Mouse (Mus musculus): ENCODE data around the gene Cth. TPM values are rescaled to one million over a fixed set of nuclear protein-coding genes. Genes with fewer than 3 reads are reported as not detected.
A peak's percentile ranks its signal among the peaks of the same experiment; 100 is the strongest.

Gene Cth
- polyA plus RNA-seq, 2 experiments from 2014 or later, result not detected

DNA sequence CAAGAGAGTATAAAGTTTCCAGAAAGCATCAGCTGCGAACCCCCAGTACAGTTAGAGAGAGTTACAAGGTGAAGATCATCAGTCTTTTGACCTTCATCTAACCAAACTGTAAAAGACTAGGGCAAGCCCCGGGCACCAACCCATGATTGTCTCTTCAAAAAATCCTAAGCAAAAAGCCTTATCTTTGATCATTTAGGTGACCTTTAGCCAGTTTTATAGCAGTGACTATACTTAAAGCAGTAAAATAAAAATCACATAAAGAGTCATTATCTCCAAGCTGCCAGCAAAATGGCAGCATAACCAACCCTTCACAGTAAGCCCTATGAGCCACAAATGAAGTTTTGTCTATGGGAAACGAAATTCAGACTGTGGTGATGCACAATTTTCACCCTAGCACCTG lies 14.6 kb downstream of the Cth start:
- no peak for ATAC-seq

DNA sequence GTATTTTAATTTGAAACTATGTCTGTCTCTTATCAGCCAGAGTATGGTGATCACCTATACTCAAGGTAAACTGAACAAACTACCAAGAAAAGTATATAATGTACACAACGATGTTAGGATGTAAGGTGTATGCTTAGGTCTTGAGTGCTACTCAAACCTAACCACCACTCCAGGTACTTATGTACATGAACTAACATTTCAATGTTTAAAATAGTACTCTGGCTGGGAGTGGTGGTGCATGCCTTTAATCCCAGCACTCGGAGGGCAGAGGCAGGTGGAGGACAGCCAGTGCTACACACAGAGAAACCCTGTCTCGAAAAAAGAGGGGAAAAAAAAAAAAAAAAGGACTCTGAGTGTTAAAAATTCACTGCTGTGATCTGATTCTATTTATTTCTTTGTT lies 16.7 kb downstream of the Cth start:
- no peak for ATAC-seq

DNA sequence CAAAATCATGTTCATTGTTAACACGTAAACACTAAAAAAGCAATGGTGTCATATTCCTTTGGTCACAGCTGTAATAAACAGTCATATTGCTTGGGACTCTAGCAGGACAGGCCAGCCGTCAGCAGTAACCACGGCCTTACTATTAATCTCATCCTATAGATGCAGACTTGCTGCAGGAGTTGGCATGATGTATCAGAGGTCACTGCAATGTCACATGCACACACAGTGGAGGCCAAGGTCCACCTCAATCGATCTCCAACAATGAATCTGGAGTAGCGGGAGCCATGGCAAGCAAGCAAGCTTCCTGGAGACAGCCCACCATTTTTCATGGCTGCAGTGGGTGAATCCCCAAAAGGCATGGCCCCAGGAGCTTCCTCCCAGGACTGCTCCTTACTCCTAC lies 23.2 kb downstream of the Cth start:
- ATAC-seq, result no peak

DNA sequence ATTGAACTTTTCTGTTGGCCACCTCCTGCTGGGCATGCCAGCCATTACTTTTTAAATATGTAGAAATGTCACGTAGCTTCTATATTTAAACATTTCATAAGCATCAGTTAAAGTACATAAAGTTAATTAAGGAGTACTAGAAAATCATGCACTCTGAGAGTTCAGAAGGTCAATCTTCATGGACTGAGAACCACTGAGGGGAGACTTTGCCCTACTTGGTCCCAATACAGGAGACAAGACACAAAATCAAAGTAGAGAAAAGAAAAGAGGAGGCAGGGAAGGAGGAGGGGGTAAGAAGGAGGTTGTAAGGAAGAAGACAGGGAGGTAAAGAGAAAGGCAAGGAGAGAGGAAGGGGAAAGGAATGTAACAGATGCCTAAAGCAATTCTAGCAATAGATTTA lies 24.9 kb downstream of the Cth start:
- ATAC-seq, result no peak

DNA sequence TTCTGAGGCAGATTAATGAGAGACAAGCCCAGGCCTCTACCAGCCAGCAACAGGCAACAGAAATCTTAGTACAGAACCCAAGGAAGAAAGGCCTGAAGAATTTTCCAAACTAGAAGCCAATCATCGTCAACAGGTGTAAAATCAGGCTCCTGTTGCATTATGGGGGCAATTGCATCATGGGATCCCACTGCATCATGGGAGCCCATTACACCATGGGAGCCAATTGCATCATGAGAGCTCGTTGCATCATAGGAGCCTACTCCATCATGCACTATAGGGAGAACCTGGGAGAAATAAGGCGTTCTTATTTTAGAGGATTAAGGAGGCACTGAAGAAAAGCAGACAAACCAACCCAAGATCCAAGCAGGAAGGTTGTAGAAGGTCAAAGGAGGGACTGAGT lies 27.2 kb downstream of the Cth start:
- no peak for ATAC-seq

DNA sequence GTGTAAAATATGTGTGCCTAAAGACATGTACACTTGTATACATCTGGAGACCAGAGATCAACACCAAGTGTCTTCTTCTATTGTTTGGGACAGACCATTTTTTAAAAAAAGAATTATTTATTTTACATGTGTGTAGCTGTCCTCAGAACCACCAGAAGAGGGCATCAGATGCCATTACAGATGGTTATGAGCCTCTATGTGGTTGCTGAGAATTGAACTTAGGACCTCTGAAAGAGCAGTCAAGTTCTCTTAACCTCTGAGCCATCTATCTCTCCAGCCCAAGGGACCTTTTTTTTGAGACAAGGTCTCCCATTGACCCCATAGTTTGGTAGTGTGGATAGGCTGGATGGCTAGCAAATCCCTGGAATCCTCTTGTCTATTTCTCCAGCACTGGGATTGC lies 33.1 kb downstream of the Cth start:
- no peak for ATAC-seq

DNA sequence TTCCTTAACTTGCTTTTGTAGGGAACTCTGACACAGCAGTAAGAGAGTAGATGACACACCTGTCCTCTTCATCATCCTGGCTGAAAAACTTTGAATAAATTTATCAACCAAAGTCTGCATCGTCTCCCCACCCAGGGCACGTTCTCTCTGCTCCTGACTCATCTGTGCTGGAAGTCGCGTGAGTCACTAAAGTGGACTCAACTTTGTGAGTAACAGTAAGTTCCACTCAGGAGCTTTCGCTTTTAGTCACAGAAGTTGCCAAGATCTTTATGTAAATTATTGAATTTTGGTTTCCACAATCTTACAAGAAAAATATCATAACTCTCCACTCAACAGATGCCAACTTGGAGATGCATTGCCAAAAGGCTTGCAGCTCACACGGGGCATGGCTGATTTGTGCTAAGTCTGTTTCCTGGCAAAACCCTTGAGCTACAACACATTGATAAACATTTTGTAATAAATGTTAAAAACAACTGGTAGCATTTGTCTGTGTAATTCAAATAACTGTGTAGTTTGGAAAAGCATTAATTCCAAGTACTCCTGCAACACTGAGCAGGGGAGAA lies 40.7 kb downstream of the Cth start:
- ATAC-seq, result no peak

DNA sequence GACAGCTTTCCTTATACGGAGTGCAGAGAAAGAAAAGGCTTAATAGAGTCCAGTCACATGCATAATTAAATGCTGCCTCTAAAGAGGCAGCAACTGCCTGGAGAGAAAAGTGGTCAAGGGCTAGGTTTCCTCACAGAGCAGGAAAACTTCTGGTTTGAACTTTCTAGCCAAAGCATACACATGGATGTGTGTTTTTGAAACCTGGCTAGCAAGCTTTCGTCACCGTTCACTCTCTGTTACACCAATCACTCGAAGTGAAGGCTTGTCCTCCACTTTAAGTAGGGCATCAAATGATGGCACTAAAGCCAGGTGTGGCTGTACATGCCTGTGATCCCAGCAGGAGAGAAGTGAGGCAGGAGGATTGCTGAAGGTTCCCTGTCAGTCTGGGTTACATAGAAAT lies 41.8 kb downstream of the Cth start:
- ATAC-seq, result no peak

DNA sequence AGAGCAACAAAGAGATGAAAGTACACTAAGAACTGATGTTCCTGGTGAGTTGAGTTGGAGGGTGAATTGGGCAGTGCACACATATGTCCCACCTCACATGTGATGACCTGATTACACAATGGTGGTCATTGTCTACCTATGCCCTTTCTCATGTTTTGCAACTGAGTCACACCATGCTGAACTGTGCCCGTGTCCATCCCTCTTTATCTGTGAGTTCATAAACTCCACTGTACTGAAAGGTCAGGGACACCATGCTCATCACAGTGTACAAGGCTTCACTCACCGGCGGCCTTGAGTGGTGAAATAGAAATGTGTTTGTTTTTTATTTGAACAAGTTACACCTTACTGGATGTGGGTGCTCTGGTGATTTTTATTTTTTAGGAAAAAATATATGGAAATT lies 42.9 kb downstream of the Cth start:
- no peak for ATAC-seq

DNA sequence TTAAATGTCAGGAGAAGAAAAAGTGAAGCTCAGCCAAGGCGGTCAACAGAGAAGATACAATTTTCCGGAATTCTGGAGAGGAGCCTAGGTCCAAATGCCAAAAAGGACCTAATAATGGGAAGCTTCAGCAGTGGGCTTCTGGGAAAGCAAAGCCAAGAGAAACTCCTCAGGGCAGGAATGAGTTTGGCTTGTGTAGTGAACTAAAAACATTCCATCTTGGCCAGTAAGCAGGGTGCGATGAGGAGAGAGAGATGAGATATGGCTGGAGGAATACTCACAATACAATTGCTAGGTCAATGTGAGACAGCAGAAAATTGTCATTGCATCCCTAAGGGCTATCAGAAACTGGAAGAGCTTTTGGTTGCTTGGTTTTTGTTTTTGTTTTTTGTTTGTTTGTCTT lies 43.9 kb downstream of the Cth start:
- ATAC-seq, result no peak

DNA sequence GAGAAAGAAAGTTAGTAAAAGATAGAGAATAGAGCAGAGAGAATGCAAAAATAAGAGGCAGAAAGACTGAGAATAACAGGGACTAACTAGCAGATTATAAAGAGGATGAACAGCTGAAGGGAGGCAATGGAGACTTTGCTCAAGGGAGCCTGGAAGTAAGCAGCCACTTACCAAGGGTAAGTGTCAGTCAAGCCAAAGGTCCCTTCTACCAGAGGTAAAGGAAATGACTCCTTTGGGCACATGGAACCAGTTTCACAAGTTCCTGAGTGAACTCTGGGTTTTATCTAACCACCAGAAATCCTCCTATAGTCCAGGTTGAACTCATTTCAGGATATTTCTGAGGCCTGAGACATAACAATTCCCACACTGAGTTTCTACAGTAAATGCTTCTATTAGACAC lies 47.0 kb downstream of the Cth start:
- ATAC-seq, result no peak

DNA sequence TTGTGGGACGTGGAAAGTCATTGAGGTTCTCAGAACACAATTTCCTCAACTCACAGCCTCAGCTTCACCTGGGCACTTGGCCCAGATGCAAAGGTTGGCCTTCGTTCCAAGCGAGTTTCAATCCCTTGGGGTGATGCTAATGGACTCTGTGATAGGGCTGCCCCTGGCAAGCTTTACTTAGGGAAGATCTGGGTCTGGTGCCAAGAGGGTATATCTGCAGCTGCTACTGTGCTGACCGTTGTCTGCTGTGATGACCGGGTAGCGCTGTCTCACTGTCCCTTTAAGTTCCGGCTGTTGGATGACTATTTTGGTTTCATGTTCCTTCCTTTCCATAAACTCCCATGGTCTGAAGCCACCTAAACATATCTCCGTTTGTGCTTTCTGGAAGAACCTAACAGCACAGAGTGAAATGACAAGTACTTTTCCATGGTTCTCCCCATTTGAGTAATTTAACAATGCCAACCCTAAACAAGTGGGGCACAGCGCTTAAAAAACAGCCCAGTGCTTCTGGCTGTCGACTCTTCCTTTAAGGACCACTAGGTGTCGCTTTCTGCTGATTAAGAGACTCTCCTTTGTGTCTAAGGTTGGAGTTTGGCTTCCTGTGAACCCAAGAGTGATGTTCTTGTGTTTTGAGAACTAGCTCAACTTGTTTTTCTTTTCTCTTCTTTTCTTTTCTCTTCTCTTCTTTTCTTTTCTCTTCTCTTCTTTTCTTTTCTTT lies 48.3 kb downstream of the Cth start:
- ATAC-seq, result peak; percentile 82

DNA sequence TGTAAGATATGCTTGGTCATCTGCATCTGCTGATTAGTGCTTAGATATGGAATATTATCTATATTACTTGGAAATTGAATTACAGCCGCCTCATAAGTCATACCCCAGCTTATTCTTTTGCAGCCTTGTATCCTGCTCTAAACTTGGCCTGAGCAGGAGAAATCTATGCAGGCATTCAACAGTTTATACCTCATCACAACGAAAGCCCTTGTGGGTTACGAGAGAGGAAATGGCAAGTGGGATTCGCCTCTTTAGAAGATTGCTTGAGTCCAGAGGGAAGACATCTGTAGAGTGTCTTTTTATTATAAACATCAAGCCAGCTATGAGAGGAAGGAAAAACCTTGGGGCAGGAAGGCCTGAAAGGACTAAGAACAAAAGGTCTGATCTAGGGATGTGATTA lies 52.0 kb downstream of the Cth start:
- no peak for ATAC-seq

DNA sequence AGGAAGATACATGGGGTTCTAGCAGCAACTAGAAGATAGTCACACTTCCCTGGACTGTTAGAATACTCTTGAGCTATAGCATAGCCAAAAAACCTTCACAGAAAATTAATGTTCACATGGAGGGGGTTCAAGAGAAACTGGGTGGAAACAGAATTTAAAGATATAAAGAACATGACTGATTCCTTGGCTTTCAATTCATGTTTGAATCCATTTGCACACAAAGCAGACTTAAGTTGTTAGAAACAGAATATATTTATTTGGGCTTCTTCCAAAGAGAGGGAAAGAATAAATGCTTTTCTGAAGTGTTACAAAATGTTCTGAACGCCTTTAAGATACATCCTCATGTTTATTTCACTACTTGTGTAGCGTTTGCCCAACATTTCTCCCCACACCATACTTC lies 57.0 kb downstream of the Cth start:
- ATAC-seq, result no peak

DNA sequence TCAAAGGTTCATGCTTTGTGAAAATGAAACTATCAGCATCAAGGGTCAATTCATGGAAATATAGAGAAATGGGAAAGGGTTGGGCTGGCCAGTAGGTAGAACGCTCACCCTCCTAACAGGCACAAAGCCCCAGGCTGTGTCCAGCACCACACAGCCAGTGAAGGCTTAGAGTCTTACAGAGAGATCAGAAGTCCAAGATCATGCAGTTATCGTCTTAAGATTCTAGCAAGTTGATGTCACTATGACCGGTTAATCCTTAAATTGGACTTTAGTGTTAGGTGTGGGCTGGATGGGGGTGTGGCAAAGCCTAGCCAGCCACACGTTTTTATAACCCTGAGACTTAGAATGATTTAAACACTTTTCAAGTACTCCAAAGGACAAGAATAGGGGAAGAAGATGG lies 58.6 kb downstream of the Cth start:
- ATAC-seq, result no peak

DNA sequence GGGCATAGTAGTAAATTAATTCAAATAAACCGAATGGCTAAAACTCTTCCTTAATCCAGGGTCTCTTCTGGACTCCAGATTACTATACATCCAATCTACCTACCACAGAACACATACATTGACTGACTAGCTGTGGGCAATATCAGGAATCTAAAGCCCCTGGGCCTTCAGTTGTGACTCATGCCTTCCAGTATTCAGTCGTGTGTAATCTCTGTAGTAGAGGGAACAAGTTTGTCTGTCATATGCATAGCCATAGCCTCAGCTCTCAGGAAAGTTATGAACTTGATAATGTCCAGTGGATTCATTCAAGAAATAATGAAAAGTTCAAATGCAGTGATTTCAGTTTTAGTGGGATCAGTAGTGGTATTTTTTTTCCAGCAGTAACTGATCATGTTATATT lies 59.0 kb downstream of the Cth start:
- no peak for ATAC-seq

DNA sequence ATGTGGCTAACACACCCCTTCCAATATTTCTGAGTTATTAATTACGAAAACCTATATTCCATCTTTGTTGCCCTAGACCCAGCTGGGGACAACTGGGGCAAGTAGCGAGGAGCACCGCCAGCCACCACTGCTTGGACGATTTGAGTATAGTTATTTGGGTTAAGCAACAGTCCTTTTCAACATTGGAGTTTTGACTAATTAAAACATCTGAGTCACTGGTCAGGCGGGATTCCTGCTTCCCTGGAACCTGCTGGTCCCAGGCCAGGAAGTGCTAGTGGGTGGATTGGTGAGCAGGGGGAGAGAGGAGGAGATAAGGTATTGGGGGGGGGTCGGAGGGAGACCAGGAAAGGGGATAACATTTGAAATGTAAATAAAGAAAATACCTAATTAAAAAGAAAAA lies 59.4 kb downstream of the Cth start:
- no peak for ATAC-seq

DNA sequence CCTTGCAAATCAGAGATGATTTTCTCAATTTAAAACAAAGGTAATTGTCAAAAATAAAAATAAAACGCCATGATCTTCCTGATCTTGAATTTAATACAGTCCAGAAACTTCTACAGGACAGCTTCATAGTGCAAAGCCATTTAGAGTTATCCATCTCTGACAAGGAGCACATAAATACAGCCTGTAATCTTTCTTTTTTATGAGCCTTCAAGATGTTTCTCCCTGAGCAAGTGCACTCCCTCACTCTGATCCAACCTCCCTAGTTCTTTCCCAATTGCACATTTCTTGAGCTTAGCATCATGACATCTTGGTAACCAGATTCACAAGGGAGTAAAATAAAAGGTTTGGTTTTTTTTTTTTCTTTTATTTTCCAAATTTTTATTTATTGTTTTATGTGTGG lies 72.1 kb downstream of the Cth start:
- no peak for ATAC-seq

DNA sequence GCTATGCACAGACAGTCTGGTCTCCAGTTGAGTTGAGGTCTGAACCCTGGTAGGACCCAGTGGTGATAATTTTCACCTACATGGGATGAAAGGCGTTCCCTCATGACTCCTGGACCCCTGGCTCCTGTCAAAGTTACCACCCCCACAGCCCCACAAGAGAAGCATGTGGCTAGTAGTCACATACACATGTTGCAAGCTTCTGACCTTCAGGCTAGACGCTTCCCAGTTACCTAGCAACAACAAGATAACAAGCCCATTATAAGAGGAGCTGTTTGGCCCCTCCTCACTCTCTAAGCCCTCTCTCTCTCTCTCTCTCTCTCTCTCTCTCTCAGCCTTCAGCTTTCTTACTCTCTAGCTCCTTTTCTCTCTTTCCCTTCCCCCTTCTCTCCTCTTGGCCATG lies 76.4 kb downstream of the Cth start:
- ATAC-seq, result no peak

DNA sequence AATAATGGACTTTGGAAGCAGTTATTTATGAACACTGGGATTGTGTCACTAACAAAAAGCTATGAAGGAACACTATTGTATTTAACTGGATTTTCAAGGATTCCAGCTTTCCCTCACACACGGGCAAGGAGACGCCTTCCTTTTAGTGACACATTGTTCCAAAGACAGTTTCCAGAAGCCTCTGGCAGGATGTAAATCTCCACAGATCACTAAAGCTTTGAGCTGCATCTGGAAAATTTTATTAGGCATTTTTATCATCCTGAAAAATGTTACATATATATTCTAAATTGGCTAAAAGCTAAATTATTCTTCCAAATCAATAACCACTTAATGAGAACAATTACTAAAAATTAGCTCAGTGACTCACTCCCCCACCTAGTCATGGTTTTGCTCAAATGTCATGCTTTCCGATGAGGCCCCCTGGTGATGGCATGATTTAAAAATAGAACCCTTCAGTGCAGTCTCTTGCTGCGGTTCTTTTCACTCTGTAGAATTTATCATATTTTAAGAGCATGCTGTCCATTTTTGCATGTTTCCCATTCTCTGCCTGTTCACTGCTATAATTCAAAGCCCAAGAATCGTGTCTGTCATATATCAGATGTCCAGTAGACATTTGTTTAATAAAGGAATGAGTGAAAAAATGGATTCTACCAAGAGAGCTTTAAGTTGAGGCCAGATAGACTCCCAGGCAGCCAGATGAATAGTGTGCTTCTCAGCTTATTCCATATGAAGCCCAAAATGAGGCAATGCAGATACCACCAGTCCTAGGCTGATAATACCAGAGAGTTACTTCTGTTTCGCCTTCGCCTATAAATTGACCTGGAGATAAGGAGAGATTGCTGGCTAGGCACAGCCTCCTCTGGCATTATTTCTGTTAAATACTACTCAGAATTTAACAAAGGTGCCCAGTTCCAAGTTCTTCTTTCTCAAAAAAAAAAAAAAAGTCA lies 77.3 kb downstream of the Cth start:
- no peak for ATAC-seq
